Mouse (Mus musculus) left cerebral cortex, postnatal 4 days (tissue): Measurements from ENCODE around the gene Cpne8. TPM values are rescaled to one million over a fixed set of nuclear protein-coding genes. Genes with fewer than 3 reads are reported as not detected.
"Not testable (repeated sequence)": the region's sequence is repeated elsewhere in the genome, so short reads cannot be mapped to it uniquely, and the experiment has no call there.

Source experiments
- DNase-seq: peaks from one replicate; pipeline ENCODE4 v3.0.0-alpha.2; 2022
- intact Hi-C: fragments of 180-260 bp; cut with DNase I; formaldehyde crosslinking; loops from one replicate; pipeline ENCODE4 v1.15.1; 2025
- total RNA-seq, 2 experiments: library from RNA; stranded (reverse); gene quantifications; 2 replicates each; pipeline ENCODE4 v1.2.3; 2021

The Cpne8 gene
- total RNA-seq, 2 experiments from 2014 or later, result 24.2 to 25.6 TPM

DNA sequence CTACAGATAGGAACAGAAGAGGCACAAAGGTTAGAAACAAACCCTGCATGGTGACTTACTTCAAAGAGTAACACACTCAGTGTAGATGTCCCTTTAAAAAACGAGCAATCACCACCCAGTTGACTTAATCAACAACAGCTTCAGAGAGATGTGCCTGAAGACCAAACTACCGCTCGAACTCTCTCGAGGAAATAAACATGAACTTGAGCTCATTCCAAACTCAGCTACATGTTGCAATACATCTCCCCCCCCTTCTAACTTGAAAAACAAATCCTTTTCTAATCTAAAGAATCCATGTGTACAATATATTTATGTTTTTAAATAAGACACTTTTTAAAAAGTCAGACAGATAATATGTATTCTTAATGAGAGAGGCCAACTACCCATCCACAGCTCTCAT, 59.5 kb downstream of the Cpne8 start:
- intact Hi-C loops, result no loop called here
- no peak for DNase-seq

DNA sequence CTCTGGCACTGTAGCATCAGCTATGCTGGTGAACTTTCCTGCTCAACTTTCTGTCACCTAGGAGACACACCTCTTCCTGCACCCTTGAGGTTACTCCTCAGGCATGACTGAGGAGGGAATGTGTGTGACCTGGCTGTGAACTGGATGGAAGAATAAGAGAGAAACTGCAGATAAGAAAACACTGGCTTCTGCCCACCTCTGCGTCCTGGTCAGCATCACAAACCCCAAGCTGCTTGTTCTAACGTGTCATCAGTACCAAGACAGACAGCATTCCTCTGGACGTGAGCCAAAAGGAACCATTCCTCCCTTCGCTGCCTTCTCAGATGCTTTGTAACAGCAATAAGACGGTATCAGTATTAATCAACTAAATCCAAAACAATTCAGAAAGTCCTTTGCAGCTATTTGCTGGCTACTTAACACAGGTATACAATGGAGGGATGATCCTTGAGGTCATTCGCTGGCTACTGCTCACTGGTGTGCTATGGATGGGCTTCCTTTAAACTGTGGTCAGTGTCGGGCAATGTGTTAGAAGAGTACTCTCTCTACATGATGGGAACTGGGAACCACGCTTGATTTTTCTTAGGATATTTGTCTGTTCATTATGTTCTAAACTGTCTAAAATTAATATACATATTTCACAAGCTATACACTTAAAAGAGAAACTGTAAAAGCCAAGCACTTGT, 63.0 kb downstream of the Cpne8 start:
- intact Hi-C loops, result no loop called here
- DNase-seq, result no peak

DNA sequence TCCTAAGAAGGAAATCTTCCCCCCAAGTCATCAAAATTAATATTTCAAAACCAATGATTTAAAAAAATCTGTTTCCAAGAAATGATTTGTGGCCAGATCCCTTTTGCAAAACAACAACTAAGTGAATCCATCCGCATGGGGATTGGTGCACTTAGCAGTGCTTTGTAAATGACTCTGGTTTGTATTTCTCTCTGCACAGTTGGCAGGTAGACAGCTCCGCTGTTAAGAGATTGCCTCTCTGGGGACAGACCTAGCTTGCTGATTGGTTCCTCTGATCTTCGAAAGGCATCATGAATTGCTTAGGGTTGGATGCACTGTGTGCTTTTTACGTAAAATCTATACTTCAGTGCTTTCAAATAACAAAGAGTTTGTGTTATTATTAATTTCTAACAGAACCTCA, 68.5 kb downstream of the Cpne8 start:
- intact Hi-C loops, DNase-seq: not testable (repeated sequence)

DNA sequence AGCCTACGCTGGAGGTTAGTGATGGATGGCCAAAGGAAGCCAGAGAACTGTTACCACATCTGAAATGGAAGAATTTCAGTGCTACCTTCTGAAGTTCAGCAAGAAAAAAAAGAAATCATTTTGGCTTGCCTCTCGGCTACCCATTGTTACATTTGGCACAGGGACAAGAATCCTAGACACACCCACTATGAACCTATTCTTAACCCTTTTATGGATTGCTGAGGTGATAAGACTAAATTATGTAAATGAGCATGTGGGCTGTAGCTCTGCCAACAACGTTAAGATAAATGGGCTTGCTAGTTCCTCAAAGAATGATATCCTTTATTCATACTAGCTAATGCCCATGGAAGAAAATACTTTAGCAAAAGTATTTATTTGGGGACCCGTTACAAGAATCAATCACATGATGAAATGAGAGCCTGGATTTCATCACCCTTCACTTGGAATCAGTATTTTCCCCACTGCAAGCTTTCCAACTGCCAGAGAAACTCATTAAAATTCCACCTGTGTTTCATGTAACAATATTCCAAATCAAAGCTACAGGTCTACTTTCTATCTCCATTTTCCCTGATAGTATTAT, 69.3 kb downstream of the Cpne8 start:
- intact Hi-C loops, result loop anchor here (10.0 kb wide), 1 partner anchor 65 kb away; the partner anchor contains the start of gene Cpne8
- no peak for DNase-seq

DNA sequence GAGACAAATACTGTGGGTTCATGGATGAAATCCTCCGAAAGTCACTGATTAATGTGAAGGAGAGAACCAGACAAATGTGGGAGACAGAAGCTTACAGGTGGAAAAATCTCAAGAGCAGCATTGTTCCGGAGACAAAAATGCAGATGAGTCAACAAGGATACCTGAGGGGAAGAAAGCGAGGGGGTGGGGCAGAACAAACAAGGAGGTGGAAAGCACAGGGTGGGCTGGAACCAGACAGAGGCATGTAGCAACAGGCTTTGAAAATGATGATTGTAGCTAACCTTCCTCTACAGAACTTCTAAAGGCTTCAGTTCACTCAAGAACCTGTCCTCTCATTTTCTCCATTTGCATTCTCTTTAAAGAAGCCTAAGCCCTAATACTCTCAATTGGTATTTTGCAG, 70.9 kb downstream of the Cpne8 start:
- DNase-seq, result no peak
- intact Hi-C loops, result loop anchor here (10.0 kb wide), 1 partner anchor 66 kb away; the partner anchor contains the start of gene Cpne8

DNA sequence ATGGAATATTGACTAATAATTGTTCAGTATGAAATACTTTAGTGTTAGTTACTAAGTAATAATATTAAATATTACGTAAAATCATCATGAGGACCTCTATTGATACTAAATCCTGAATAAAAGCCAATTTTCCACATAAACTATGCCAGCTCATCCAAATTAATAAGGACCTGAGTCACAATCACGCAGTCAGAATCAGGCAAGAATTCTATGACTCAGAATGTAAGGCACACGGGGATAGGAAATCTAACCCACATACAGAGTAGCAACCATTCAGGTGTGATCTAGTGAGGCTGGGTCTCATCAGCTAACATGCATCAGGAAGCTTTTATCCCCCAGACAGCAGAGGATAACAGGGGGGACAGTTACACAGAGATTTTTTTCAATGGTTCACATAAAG, 72.1 kb downstream of the Cpne8 start:
- DNase-seq, result no peak
- intact Hi-C loops, result loop anchor here (10.0 kb wide), 1 partner anchor 68 kb away; the partner anchor contains the start of gene Cpne8

DNA sequence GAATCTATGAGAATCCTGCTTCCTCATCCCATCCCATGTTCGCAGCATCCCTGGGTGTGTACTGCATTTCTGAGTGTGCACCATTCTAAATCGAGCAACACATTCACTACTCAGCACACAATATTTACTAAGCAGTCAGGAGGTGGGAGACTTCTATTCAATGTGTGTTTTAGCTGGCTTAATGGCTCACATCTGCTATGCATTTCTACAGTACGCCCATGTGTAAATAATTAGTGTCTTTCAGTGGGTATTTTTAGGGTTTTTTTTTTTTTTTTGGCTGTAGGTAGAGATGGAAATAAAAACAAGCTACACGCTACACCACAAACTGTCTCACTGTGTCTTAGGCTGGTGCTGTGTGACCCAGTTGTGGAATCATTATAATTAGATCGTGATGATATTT, 75.6 kb downstream of the Cpne8 start:
- intact Hi-C loops, result loop anchor here (10.0 kb wide), 1 partner anchor 71 kb away; the partner anchor contains the start of gene Cpne8
- no peak for DNase-seq

DNA sequence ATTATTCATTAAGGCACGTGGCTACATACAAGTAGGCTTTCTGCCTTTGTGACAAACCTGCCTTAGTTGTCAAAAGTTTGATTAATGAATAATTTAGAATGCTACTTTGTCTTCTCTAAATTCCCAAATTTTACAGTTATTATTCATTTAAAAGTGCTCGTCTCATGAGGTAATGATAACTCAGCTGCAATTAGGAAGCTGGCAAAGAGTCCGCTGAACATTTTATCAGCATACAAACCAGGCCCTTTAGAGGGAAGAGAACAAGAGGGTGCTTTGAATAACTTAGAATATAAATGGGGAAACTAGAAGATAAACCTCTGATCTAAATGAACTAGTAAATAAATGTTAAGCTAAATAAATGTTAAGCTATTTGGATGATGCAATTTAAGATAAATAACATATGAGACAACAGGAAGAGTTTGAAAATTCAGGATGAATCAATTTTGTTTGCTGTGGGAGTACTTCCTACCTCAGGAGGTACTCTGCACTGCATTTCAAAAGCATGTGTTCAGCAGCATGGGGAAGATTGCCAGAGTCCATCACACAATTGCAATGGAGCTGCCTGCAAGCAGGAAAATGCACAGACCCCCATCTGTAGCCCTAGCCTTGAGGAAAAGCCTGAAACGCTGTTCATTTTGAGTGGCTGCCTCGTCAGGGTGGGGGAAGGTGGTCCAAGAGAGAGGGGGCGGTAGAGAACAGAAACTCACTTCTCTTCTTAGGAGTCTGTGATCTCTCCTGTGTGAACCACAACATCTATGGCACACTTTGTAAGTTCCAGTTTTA, 81.3 kb downstream of the Cpne8 start:
- DNase-seq, result no peak
- intact Hi-C loops, result no loop called here

DNA sequence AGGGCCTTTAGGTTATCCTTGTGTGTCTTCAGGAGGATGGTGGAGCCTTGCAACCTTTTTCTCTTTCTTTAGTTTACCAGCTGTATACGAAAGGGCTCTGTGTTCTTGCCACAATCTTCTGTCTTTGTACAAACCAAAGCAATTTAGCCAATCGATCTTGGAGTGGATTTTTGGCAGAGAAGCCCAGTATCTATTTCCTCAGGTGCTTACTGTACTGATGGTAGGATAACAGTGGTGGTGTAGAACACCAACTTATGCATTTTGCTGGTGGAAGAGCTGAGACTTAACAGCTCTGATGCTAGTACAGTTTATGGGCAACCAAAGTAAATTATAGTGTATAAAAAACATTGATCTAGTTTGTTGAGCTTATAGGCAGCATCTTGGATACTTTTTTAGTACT, 83.6 kb downstream of the Cpne8 start:
- DNase-seq, result no peak
- intact Hi-C loops, result no loop called here

DNA sequence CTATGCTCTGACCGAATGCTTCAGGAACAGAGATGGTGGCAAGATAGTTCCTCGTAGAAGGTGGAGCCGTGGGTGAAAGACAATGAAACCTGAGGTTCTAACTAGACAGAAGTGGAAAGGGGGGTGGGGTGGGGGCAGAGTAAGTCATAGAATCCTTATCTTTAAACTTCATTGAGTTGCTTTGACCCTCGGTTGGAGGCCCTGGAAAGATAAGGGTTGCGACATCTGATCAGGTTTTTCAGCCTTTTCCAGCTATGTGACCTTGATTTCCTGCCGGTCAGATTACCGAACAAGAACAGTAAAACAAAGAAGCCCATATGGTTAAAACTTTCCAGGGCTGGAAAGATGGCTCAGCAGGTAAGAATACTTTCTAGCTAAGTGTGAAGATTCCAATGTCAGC, 89.6 kb downstream of the Cpne8 start:
- DNase-seq, result no peak
- intact Hi-C loops, result no loop called here

DNA sequence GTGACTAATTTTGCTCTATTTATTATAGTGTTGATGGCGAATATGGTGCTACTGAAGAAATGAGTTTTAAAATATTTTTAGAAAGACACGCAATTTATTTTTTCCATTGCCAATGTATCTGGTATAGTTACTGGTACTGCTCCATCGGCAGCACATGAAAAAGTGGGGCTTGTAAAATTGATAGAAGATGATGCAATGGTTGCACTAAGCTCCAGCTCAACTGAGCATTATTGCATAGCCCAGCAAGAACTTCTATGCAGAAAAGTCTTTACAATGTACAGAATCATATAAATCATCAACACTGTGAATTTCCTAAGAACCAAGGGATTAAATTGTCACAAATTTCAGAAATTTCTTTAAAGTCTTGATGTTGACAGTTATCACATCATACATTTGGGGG, 101.8 kb downstream of the Cpne8 start:
- DNase-seq, result no peak

DNA sequence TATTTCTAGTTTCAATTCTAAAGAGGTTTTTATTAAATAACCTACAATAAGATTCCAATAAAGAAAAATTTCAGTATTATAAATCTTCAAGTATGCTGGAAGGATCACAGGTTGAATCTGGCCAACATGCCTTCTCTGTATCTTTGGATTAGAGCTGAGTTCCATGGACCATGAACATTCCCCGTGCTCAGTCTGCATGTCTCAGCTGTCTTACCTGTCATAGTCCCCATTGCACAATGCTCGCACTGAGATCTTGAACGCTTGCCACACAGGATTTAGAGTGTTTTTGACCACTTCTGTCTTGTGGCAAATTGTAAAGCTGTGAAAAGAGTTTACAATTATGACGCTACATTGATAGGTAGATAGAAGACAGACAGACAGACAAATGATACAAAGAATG, 110.0 kb downstream of the Cpne8 start:
- intact Hi-C loops, result no loop called here

More for the DNA sequence above, 101.8 kb downstream of the Cpne8 start:
- intact Hi-C loops, result no loop called here

DNA sequence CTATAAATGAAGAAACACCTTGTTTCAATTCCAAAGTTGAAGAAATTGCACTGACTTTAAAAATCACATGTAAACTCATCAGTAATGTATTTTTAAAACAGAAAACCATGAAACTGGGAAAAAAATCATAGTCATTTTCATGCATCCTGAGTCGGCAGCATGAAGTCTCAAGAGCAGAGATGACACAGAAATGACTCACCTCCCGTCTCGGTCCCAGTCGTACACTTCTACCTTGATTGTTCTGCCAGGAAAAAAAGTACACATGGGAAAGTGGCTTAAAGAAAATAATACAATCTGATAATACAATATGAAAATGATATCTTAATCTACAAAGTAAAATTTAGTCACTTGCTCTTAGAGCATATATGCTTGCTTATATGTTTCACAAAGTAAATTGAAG, 111.2 kb downstream of the Cpne8 start:
- intact Hi-C loops, result no loop called here
- no peak for DNase-seq

More for the DNA sequence above, 110.0 kb downstream of the Cpne8 start:
- DNase-seq, result no peak

DNA sequence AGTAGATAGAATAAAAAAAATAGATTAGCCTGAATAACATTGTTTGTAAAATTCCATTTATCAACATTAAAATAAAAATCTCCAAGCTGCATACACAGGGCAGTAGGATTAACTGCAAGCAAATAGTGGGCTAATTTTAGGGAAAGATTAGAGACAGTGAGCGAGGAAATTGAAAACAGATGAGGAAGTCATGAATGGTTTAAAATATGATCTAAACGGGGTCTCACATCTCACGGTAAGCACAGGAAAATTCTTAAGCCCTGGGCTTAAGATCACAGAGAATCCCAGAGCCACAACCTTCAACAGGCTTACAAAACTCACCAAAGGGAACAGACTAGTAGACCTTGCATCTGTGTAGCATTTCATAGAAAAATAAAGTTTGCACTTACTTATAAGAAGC, 115.2 kb downstream of the Cpne8 start:
- no peak for DNase-seq
- intact Hi-C loops, result no loop called here

DNA sequence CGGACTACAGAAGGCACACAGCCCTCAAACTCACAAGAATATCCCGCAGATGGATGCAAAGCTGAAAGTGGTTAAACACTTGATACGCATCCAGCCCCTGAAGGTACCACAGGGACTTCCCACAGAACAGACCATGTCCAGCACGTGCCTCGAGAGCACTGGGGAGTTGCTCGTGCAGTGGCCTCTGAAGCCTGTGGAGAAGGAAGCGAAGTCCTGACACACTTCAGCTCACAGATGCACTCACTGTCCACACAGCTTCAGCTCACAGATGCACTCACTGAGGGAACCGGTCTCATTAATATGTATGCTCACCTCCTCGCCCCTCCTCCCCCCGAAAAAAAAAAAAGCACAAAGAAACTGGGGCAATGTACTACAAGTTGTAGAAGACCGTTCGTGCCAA, 117.6 kb downstream of the Cpne8 start:
- no peak for DNase-seq
- intact Hi-C loops, result no loop called here

DNA sequence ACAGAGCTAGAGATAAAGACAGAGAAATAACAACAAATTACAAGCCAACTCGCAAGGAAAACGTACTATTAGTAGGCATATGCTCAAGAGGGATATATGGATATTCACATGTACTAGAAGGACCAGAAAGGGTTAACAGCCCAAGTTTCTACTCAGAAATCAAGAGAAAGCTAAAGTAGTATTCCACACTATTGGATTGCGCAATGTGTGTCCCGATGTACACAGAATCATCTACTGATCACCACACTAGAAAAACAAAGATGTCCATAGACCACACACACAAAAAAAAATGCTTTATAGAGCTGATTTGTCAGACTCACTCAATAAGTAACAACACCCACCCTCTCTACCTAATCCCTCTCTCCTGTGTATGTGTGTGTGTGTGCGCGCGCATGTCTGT, 130.6 kb downstream of the Cpne8 start:
- no peak for DNase-seq
- intact Hi-C loops, result no loop called here

DNA sequence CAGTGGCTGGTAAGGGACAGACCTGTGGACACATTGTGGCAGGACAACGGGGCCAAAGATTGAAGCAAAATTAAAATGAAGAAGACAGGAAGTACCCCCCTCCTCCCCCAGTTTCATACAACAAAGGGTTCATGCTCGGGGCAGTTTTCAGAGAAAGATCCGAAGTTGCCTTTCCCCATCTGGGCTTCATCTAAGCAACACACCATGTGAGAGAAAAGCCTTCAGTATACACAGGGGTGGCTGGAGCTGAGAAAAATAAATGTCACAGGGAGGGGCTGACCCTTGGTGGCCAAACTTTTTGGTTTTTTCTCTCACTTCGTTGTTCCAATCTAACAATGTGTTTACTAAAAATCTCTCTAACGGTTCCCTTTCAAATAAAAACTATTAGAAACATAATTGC, 135.8 kb downstream of the Cpne8 start:
- intact Hi-C loops, result no loop called here

DNA sequence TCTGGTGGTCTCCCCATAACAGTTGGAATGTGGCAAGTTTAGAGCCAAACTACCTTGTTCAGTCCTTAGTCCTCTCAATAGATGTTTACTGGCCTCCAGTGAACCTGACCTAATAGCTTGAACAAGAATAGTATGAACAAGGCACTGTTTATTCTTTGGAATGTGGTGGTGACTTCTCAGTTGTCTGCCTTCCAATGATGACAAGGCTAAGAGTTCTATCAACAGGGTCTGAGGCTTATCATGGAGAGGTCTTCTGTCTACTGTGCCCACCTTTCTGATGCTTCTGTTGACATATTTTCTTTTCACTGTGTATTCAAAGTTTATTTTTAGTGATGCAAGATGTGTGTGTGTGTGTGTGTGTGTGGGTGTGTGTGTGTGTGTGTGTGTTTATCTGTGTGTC, 137.1 kb downstream of the Cpne8 start:
- DNase-seq, result no peak
- intact Hi-C loops, result no loop called here

More for the DNA sequence above, 135.8 kb downstream of the Cpne8 start:
- DNase-seq, result no peak

DNA sequence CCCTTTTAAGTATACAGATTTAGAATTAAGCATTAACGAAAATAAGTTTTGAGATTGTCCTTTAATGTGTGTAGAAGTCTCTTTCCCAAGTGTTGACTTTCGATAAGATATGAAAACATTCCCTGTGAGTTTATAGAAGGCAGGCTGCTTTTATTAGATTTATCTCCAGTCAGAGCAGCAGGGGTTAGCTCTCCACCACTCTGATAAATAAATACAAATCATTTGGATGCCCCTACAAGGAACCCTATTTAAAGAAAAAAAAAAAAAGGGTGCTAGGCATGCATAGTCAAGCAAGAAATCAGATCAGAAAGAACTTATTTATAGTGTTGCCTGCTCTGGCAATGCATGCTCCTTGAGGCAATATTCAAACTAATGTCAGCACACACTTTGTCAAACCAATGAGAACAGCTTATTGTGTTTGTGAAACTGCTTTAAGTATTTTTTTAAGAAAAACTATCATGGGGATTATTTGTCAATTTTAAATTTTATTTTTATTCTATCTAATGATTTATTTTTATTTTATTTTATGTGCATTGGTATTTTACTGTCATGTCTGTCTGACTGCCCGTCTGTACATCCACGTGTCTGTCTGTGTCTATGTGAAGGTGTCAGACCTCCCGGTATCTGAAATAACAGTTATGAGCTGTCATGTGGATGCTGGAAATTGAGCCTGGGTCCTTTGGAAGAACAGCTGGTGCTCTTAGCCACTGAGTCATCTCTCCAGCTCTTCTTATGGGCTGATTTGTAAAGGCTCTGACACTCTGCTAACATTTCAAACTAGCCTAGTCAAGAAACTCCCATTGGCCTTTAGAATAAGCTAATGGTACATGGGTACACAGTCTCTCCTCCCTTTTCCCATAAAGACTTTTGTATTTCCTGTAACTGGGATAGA, 142.7 kb downstream of the Cpne8 start:
- intact Hi-C loops, result no loop called here
- no peak for DNase-seq

DNA sequence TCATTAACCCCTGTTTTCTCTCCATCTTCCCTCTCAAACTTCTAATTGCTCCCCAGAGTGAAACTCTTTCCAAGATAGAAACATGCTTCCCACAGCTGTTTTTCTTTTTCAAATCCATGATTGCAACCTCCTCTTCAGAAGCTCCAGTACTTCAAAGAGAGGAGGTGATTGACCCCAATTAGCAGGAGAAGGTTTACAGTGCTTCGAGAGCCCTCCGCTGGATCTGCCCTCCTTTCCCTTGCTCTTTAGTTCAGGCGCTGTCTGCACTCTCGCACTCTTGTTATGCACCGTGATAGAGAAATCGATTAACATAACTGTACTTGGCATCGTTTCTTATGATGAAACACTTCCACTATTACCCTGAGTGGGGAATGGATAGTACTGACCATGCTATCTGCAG, 143.5 kb downstream of the Cpne8 start:
- intact Hi-C loops, result no loop called here
- no peak for DNase-seq

DNA sequence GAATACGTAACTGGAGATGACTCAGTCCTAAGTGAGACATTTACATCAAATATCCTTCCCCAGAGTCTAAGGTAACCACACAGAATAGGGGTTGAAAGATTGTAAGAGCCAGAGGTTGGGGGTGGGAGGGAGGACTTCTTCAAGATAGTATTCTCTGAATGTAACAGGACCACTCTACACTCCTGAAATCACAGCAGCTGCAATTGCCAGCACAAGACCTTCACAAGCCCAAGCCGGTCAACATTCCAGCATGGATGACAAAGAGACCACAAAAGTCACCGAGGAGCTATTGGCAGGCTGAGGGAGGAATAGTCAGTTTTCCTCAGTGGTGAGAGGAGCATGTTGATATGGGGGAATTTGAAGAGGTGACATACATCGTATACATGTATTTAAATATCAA, 166.5 kb downstream of the Cpne8 start:
- intact Hi-C loops, result no loop called here
- no peak for DNase-seq
